Mouse (Mus musculus): ENCODE results near the gene Hsd17b10.

The Hsd17b10 gene

GRCm38 (mm10) chrX:152001737-152002710 is at the start of gene Hsd17b10:
Gene Hsd17b10, plus strand, starts transcription at chrX:152001845.
- DNase-seq (ENCODE audit: low spot score) = peak; percentile 84

GRCm38 (mm10) chrX:151999006-151999710 is 2.5 kb upstream of the Hsd17b10 start:
- DNase-seq (ENCODE audit: low spot score) = no peak

- no peak for DNase-seq (ENCODE audit: low spot score)
Measured at GRCm38 (mm10) chrX:152001182-152001684, 412 bp upstream of the Hsd17b10 start.

- DNase-seq (ENCODE audit: low spot score) = no peak
Measured at GRCm38 (mm10) chrX:152002865-152003264, 1.2 kb downstream of the Hsd17b10 start.

GRCm38 (mm10) chrX:152007863-152008262 is 6.2 kb downstream of the Hsd17b10 start:
- no peak for DNase-seq (ENCODE audit: low spot score)

- no peak for DNase-seq (ENCODE audit: low spot score)
Measured at GRCm38 (mm10) chrX:152015752-152016150, 14.1 kb downstream of the Hsd17b10 start.

GRCm38 (mm10) chrX:152016151-152017145 is 14.8 kb downstream of the Hsd17b10 start, which contains the start of the genes Ribc1 and Smc1a:
Gene Ribc1, minus strand, starts transcription at chrX:152016295.
Gene Smc1a, plus strand, starts transcription at chrX:152016428.
- DNase-seq (ENCODE audit: low spot score) = peak; percentile 90

- DNase-seq (ENCODE audit: low spot score) = no peak
Measured at GRCm38 (mm10) chrX:152017186-152017585, 15.5 kb downstream of the Hsd17b10 start.

GRCm38 (mm10) chrX:152019294-152019693 is 17.6 kb downstream of the Hsd17b10 start:
- DNase-seq (ENCODE audit: low spot score) = no peak

- no peak for DNase-seq (ENCODE audit: low spot score)
Measured at GRCm38 (mm10) chrX:152039865-152040264, 38.2 kb downstream of the Hsd17b10 start.

GRCm38 (mm10) chrX:152047230-152047629 is 45.6 kb downstream of the Hsd17b10 start:
- no peak for DNase-seq (ENCODE audit: low spot score)

- no peak for DNase-seq (ENCODE audit: low spot score)
Measured at GRCm38 (mm10) chrX:152052546-152052945, 50.9 kb downstream of the Hsd17b10 start.

All from ovary, adult 18-20 months (tissue).